Comparison of ENCODE assay signal across 11 mouse cellular contexts in the genomic region with DNA sequence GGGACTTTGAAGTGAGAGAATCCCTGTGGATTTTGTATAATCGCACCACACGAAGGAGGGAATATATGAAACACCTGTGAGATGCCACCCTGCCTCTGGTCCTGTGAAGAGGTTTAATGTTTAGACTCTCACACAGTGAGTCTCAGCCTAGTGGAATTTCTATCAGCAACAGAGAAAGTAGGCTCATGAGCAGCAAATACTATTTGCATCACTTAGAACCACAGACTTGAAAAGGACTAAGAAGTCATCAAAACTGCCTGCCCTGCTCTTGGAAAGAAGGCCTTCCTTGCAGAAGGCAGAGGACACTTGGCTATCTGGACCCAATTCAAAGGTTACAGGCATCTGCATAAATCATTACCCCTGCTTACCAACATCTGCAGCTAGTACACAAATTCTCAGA.
DNase-seq lines count a peak whose midpoint lies in the region; ATAC-seq and TF ChIP-seq lines count a peak whose summit lies in the region.
"Had no signal": no experiment of that assay in that cellular context is flagged by ENCODE, and none has a peak within 500 bp of the region (broad histone marks: within the 10 kb centered on the region; RNA-seq: fewer than 3 reads in every experiment).

No protein-coding gene starts in this region.

- no peak for TF ChIP-seq CTCF in embryonic fibroblast, embryonic 13.5 days (IDR thresholded peaks at IDR 0.05; ENCODE audit: borderline replicate concordance, insufficient read depth, low read length)

- peak; percentile 9 for DNase-seq in embryo, embryonic 11 days
- no peak for DNase-seq in embryo, embryonic 9.5 days (ENCODE audit: extremely low spot score)
- no peak for DNase-seq in layer of hippocampus, postnatal 36 days
- DNase-seq in spleen, postnatal 14 days (ENCODE audit: low spot score in 2 of 2) = no peak
- DNase-seq: lung, adult 2 months had no signal

- no peak for TF ChIP-seq POLR2A in embryonic fibroblast, embryonic 13.5 days (IDR thresholded peaks at IDR 0.05; ENCODE audit: low read depth, low read length)

- no peaks in the 10 kb centered on the region for H3K36me3 ChIP-seq in hindbrain, embryonic 15.5 days
- H3K36me3 ChIP-seq in midbrain, embryonic 16.5 days (ENCODE audit: control insufficient read depth, insufficient read depth, low read length) = no peaks in the 10 kb centered on the region
- H3K36me3 ChIP-seq: intestine, embryonic 15.5 days had no signal

- H3K4me1 ChIP-seq in embryonic fibroblast, embryonic 13.5 days (ENCODE audit: control insufficient read depth, insufficient read depth, low read length) = peaks cover 4% of the 10 kb centered on the region; the same call in 1 of the 2 replicates
- H3K4me1 ChIP-seq in hindbrain, embryonic 15.5 days (replicated peaks) = peaks cover 27% of the 10 kb centered on the region
- peaks cover 24% of the 10 kb centered on the region for H3K4me1 ChIP-seq in midbrain, embryonic 16.5 days (ENCODE audit: control insufficient read depth, insufficient read depth, low read length)
- H3K4me1 ChIP-seq: intestine, embryonic 15.5 days had no signal

- H3K27me3 ChIP-seq in hindbrain, embryonic 15.5 days = no peaks in the 10 kb centered on the region
- no peaks in the 10 kb centered on the region for H3K27me3 ChIP-seq in midbrain, embryonic 16.5 days (ENCODE audit: control insufficient read depth, insufficient read depth, low read depth, low read length)
- H3K27me3 ChIP-seq: intestine, embryonic 15.5 days had no signal

- peak; percentile 49; the same call in 1 of the 2 replicates for ATAC-seq in hindbrain, embryonic 15.5 days (ENCODE audit: low FRiP score, low read depth)
- peak; percentile 60; the same call in 1 of the 2 replicates for ATAC-seq in midbrain, embryonic 16.5 days
- ATAC-seq in cerebellum, adult (ENCODE audit: insufficient number of reproducible peaks, low FRiP score, low TSS enrichment) = no peak

- no peak overlapping the region for H3K9ac ChIP-seq in hindbrain, embryonic 15.5 days
- no peak overlapping the region for H3K9ac ChIP-seq in midbrain, embryonic 16.5 days (ENCODE audit: low read depth, low read length)
- H3K9ac ChIP-seq: intestine, embryonic 15.5 days had no signal

- H3K4me2 ChIP-seq in hindbrain, embryonic 15.5 days = no peak overlapping the region
- no peak overlapping the region for H3K4me2 ChIP-seq in midbrain, embryonic 16.5 days (ENCODE audit: low read length)
- H3K4me2 ChIP-seq: intestine, embryonic 15.5 days had no signal

- 0 out of 2 replicates have a peak overlapping the region, but pooled peaks have one; percentile 34 for H3K27ac ChIP-seq in embryonic fibroblast, embryonic 13.5 days (ENCODE audit: insufficient read depth, low read length)
- H3K27ac ChIP-seq in hindbrain, embryonic 15.5 days (replicated peaks) = peak overlapping the region; percentile 73
- peak overlapping the region; percentile 83 for H3K27ac ChIP-seq in midbrain, embryonic 16.5 days (ENCODE audit: low read length)
- H3K27ac ChIP-seq: intestine, embryonic 15.5 days had no signal

- 27% methylated on average over 2 of the region's 2 CpGs for WGBS in hindbrain, embryonic 15.5 days
- WGBS in midbrain, embryonic 16.5 days = 20% methylated on average over 2 of the region's 2 CpGs

- H3K4me3 ChIP-seq in embryonic fibroblast, embryonic 13.5 days (ENCODE audit: insufficient read depth, low read length) = no peak overlapping the region
- no peak overlapping the region for H3K4me3 ChIP-seq in hindbrain, embryonic 15.5 days
- H3K4me3 ChIP-seq in midbrain, embryonic 16.5 days (ENCODE audit: low read depth, low read length) = no peak overlapping the region
- H3K4me3 ChIP-seq: erythroblast, embryonic 14.5 days; intestine, embryonic 15.5 days had no signal

- no peaks in the 10 kb centered on the region for H3K9me3 ChIP-seq in hindbrain, embryonic 15.5 days
- no peaks in the 10 kb centered on the region for H3K9me3 ChIP-seq in midbrain, embryonic 16.5 days (replicated peaks; ENCODE audit: control insufficient read depth, low read length, poor library complexity, severe bottlenecking)
- H3K9me3 ChIP-seq: intestine, embryonic 15.5 days had no signal
